Mouse (Mus musculus) adrenal gland, postnatal 36 days (tissue): Measurements from ENCODE around the gene Ngrn. TPM values are rescaled to one million over a fixed set of nuclear protein-coding genes. Genes with fewer than 3 reads are reported as not detected.

Experiments
- DNase-seq, 2 experiments: peaks; one replicate each; pipeline ENCODE4 v3.0.0; 2021; ENCODE audit warnings: mixed read lengths in 1 of 2
- total RNA-seq, 2 experiments: library from RNA; stranded (reverse); gene quantifications; 2 replicates each; pipeline ENCODE4 v1.2.3; 2021

Ngrn gene
- total RNA-seq, 2 experiments from 2014 or later: 43.1 to 58.6 TPM

- no peak for DNase-seq
Observed at GRCm38 (mm10) chr7:80257706-80258105, 3.3 kb upstream of the Ngrn start.

DNA sequence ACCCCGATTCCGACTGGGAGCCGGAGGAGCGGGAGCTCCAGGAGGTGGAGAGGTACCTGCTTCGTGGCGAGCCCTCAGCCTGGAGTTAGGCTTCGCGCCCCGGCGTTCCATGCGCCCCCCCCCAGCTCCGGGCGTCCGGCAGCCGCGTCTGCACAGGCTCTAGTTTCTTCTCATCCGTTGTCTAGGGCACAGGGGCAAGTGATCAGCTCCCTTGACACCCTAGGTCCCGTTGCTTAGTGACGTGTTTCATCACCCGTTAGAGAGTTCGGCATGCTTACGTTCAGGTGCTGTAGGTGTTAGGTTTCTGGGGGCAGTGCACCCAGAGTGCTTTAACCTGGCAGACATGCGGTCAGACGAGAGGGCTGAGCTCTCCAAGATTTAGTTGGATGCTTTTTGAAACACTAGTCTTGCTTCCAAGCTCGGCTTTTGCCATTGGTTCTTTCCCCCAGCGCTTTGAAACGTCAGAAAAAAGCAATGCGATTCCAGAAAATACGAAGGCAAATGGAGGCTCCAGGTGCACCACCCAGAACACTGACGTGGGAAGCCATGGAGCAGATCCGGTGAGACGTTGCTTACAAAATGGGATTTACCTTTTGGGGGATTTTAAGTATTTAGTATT, 466 bp downstream of the Ngrn start:
- no peak for DNase-seq

DNA sequence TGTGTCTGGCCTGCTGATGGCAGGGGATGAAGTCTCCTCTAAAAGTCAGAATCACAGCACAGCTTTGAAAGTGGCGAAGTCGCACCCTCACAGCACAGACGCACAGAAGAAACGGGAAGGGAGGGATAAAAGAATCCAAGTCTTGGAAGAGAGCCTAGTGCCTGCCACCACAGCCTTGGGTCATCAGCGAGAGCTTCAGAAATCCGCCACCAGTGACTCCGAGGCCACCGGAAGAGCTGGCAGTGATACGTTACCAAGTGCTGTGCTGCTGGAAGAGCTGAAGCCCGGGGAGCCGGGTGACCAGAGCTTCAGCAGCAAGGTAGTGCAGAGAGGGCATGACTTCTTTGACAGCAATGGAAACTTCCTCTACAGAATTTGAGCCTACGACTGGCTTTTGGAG, 3.6 kb downstream of the Ngrn start:
- DNase-seq: peak; percentile 55 to 67

GRCm38 (mm10) chr7:80267764-80268163, 6.7 kb downstream of the Ngrn start:
- DNase-seq: no peak

DNA sequence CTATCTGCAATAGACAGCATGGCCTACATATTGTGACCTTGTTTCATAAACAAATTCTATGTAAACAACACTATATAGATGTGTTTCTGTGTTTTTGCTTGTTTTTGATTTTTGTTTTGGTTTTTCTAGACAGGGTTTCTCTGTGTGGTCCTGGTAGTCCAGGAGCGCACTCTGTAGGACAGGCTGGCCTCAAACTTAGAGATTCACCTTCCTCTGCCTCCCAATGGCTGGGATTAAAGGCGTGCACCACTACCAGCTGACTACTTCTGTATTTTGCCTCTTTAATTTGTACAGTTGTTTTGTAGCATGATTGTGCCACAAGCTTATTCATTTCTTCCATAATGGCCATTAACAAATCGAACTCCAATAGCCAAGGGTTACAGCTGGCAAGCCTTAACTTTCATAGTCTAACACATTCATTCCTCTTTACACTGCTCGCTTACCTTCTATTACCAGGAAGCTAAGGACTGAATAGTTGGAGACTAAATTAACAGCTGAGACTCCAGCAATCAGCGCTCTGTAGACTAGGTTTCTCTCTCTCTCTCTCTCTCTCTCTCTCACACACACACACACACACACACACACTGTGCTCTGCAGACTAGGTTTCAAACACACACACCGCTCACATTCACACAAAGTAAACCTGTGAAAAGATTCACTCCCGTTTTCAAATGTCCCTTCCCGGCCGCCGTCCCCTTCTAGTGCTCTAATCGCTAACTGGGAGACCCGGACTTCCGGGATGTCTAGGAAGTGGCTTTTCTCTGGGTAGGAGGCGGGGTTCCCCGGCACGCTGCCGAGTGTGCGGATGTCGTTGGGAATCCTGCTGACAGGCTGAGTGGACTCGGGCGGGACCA, 8.1 kb downstream of the Ngrn start, which contains the start of gene Vps33b:
Vps33b (plus strand) TSS at position 753 of the 854 bp plus-strand sequence.
- peak; percentile 98 for DNase-seq

DNA sequence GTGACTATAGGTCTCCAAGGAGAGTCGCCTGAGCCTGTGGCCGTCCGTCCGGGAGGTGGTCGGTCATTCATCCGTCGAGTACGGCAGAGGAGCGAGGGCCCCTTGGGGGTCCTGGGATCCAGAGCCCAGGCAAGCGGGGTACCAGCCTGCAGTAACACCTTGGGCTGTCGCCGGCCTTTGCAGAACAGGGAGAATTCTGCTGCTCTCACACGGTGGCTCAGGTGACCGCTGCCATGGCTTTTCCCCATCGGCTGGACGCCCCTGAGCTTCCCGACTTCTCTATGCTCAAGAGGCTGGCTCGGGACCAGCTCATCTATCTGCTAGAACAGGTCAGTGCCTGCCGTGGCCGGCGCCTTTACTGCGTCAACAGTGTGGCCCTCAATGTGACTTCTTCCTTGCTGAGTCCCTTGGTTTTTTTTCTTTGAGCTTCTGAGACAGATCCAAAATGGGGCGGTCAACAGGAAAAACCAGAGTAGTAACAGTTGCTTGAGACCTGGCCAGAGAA, 8.8 kb downstream of the Ngrn start:
- DNase-seq: peak; percentile 65 to 67

DNA sequence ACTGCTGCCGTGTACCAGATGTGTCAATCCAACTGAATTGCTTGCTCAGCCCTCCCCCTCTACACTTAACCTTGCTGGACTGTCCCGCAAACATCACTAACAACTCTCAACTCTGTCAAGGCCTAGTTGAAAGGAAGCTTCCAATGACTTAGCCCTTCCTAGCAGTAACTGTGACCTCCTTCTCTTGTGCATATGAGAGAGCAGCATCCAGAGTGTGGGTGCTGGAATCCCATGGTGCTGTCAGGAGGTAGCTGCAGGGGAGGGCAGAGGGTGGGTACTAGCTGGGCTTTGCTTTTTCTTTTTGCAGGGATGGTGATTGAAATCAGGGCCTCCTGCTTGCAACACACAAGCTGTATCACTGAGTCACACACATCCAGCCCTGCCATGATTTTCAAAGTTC, 12.4 kb downstream of the Ngrn start:
- peak in 1 of 2 experiments; percentile 20 for DNase-seq

DNA sequence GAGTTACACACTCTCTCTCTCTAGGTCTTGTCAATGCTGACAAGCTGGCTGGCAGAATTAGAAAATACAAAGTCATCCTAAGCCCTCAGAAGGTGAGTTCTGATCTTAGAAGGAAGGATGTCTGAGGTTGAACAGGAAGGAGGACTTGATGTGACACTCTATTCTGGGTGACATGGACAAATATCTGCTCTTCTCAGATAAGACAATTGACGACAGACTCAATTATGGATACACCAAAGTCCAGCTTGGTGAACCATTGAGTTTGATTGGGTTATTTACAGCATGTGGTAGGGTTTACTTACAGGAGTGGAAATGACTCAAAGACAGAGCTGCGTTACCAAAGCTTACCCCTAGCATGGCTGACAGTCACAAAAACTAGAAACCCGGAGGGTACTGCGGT, 15.4 kb downstream of the Ngrn start:
- DNase-seq: no peak

GRCm38 (mm10) chr7:80280032-80280431, 19.0 kb downstream of the Ngrn start:
- DNase-seq: no peak

DNA sequence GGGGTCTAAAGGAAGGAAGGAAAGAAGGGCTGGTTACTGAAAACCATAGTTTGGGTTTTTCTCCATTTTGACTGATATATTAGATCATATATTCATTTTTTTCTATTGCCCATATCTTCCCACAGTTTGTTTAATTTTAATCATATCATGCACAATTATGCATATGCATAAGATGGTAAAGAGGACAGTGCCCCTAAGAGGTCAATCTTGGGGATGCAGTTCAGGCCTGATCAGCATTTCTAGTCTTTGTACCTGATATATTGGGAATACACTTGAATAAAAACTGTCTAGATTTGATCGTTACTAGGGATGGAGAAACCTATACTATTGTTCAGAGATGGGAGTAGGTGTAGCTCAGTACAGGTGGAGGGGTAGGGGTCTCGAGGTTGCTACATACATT, 20.0 kb downstream of the Ngrn start:
- no peak for DNase-seq

GRCm38 (mm10) chr7:80281646-80282045, 20.6 kb downstream of the Ngrn start:
- peak; percentile 49 to 50 for DNase-seq

DNA sequence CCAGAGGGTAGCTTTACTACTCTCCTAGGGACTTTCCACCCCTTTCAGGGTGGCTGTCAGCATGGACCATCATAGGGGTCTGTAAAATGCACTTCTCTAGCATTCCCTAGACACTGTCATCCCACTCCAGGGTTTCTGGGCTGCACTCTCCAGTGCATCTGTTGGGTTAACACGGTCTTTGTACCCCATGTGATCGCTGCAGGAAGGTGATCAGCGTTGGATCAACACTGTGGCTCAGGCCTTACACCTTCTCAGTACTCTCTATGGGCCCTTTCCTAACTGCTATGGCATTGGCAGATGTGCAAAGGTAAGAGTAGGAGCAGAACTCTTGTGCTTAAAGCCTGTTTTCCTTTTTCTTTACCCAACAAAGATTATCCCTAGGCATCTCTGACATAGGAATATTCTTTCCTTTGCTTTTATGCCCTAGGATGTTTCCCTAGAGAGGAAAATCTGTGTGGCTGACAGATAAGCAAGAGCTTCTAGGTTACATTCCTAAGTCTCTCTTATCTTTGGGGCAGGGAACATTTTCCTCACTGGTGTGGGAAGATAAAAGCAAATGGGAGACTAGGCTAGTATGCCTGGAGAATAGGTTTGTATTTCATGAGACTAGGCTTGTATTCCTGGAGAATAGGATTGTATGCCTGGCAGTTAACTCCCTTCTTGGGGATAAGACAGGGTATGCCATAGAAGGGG, 22.4 kb downstream of the Ngrn start:
- DNase-seq: no peak

- no peak for DNase-seq
Observed at GRCm38 (mm10) chr7:80284391-80284790, 23.4 kb downstream of the Ngrn start.

- no peak for DNase-seq
Observed at GRCm38 (mm10) chr7:80285725-80286124, 24.7 kb downstream of the Ngrn start.

DNA sequence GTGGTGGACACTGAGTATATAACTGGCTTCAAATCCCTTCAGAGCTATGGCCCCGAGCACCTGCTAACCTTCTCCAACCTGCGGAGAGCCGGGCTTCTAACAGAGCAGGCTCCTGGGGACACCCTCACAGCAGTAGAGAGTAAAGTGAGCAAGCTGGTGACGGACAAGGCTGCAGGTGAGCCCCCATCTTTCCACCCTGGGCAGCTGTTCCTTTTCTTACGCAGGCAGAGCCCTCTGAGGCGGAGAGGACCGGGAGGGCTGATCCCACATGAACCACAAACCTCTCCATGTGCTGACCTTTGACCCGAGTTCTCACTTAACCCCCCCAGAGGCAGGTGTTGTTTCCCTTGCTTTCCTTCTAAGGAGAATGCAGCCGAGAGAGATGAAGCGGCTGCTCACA, 26.7 kb downstream of the Ngrn start:
- no peak for DNase-seq

DNA sequence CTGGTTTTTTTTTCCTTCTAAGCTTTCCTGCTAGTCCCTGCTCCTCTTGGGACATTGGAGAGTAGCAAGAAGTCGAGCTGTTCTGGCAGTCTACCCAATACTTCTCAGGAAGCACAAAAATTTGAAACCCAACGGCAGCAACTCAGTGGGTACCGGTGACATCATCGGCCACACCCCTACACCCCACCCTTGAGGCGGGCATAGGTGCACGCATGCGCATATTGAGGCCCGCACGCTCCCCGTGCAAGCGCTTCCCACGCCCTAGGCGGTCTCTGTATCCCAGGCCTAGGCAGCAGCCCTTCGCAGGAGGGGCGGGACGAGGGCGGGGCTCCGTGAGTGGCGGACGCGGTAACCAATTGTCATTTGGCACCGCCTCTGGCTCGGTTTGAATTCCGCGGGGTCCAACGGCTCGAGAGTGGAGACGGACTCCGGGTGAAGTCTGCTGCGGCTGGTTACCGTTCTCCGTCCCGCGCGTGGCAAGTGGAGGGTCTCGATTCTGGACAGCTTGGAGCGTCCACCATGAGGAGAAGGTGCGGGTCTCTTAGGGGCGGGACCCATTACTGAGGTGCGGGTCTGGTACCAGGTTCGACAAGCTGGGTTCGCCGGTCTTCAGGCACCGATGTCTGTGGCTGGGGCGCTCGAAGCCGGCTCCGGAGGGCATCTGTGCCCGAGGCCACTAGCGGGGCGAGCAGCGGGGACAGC, 33.2 kb downstream of the Ngrn start, which contains the start of gene Prc1:
Prc1 (plus strand) TSS at position 389 of the 702 bp plus-strand sequence.
- DNase-seq: peak; percentile 98 to 99

DNA sequence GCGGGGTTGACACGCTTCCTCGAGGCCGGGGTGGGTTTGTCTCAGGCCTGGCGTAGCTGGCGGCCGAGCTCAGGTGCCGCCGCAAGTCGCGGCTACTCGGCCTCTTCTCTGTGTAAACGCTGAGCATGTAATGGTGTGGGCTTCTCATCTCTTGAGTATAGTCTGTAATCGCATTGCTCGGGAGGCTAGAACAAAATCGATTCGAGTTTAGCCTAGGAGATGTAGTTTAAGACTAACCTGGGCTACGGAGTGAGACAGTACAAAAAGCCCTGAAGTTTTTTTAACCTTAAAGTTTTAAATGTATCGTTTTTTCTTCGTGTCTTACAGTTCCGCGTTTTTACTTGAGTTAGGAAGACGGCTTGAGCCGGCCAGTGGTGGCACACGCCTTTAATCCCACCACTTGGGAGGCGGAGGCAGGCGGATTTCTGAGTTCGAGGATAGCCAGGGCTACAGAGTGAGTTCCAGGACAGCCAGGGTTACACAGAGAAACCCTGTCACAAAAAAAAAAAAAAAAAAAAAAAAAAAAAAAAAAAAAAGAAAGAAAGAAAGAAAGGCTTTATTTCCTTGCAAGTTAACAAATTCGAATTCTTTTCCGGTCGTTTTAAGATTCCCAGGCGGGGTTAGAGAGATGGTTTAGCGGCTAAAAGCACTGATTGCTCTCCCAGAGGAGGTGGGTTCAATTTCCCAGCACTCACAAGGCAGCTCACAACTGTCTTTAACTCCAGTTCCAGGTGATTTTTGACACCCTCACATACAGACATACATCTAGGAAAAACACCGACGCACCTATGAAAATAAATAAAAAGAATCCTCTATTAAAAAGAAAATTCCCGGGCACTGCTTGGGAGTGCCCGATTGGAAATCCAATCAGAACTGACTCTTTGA, 34.0 kb downstream of the Ngrn start:
- DNase-seq: no peak

- DNase-seq: no peak
Observed at GRCm38 (mm10) chr7:80296462-80296861, 35.4 kb downstream of the Ngrn start.

GRCm38 (mm10) chr7:80297041-80297440, 36.0 kb downstream of the Ngrn start:
- no peak for DNase-seq

GRCm38 (mm10) chr7:80298754-80299153, 37.7 kb downstream of the Ngrn start:
- no peak for DNase-seq

- peak in 1 of 2 experiments; percentile 26 for DNase-seq
Observed at GRCm38 (mm10) chr7:80299568-80299967, 38.6 kb downstream of the Ngrn start.
